Comparison of ENCODE assay signal across 24 mouse cellular contexts in the genomic region with DNA sequence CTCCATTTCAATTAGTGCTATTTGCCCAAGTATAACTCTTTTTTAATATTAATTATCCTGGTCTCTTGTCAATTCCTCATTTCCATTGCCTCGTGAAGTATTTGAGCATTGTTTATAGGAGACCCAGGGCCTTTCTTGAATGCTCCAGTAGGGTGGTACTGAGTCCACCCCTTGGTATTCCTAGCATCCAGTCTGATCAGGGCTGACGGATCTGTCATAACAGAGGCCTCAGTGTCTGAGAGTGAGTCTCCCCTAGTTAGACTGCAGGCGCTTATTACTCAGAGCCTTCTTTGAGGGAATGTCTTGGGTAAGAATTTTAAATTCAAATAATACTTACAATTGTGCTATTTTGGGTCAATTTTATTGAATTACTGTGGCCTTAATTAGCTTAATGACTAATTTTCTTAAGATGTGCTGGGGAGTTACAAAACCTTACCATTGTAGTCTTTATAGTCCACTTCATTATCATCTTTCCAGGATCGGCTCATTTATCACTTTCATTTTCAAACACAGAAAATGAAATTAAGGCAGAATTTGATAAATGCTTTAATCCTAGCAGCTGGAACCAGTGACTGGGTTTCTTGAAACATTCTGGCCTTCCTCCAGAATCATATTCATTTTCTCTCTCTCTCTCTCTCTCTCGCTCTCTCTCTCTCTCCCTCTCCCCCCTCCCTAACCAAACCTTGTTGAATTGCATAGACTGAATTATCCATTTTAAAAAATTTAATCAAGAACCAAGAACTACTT.
DNase-seq lines count a peak whose midpoint lies in the region; ATAC-seq and TF ChIP-seq lines count a peak whose summit lies in the region.
"Had no signal": no experiment of that assay in that cellular context is flagged by ENCODE, and none has a peak within 500 bp of the region (broad histone marks: within the 10 kb centered on the region; RNA-seq: fewer than 3 reads in every experiment).

No protein-coding gene starts in this region.

- DNase-seq in forebrain, postnatal 0 days: no peak
- no peak for DNase-seq in frontal cortex, postnatal 14 days (ENCODE audit: low spot score in 2 of 2)
- DNase-seq in CH12.LX (ENCODE audit: extremely low read depth): no peak
- DNase-seq in retina, postnatal 1 day: peak; percentile 39
- no peak for DNase-seq in gastrocnemius, adult 8-10 months (ENCODE audit: low spot score in 2 of 2)
- DNase-seq: adrenal gland, adult 2 months; adrenal gland, postnatal 25 days; B cell, adult 2 months; cerebellum, adult 18-20 months; cerebellum, adult 9-11 months; cerebellum, postnatal 36 days; gastrocnemius, adult 2 months; gastrocnemius, postnatal 36 days; heart, adult 11 months; heart, postnatal 10 days; heart, postnatal 4 days; kidney, adult 18-20 months had no signal

- TF ChIP-seq POLR2A in CH12.LX (IDR thresholded peaks at IDR 0.05; ENCODE audit: low read depth, low read length): no peak

- dilution Hi-C loops in CH12.LX (cut with MboI; ENCODE audit: extremely low pct_ligation_motif_present, extremely low pct_unique_long_range_greater_than_20kb, low sequenced_read_pairs): no loop called here

- ATAC-seq in forebrain, embryonic 13.5 days: peak; percentile 73; the same call in 1 of the 2 replicates
- ATAC-seq in forebrain, postnatal 0 days: no peak
- ATAC-seq in frontal cortex, adult (ENCODE audit: low TSS enrichment): peak; percentile 30; the same call in 1 of the 2 replicates
- ATAC-seq: CD4-positive, CD25-positive, alpha-beta regulatory T cell, adult 4 months; intestine, embryonic 15.5 days; Patski had no signal

- no peak overlapping the region for H3K27ac ChIP-seq in forebrain, embryonic 13.5 days
- no peak overlapping the region for H3K27ac ChIP-seq in forebrain, postnatal 0 days (ENCODE audit: low read depth, low read length)
- no peak overlapping the region for H3K27ac ChIP-seq in CH12.LX (ENCODE audit: insufficient read depth, low read depth)
- H3K27ac ChIP-seq: embryonic facial prominence, embryonic 13.5 days; gastrocnemius, adult 2 months; hindbrain, embryonic 13.5 days; intestine, embryonic 15.5 days had no signal

- H3K9me3 ChIP-seq in forebrain, embryonic 13.5 days (replicated peaks): no peaks in the 10 kb centered on the region
- no peaks in the 10 kb centered on the region for H3K9me3 ChIP-seq in forebrain, postnatal 0 days (ENCODE audit: low read length)
- H3K9me3 ChIP-seq in CH12.LX (replicated peaks; ENCODE audit: low read length): no peaks in the 10 kb centered on the region
- H3K9me3 ChIP-seq: embryonic facial prominence, embryonic 13.5 days; hindbrain, embryonic 13.5 days; intestine, embryonic 15.5 days had no signal

- no peaks in the 10 kb centered on the region for H3K36me3 ChIP-seq in forebrain, embryonic 13.5 days (ENCODE audit: poor library complexity, severe bottlenecking)
- H3K36me3 ChIP-seq in forebrain, postnatal 0 days (ENCODE audit: insufficient read depth): no peaks in the 10 kb centered on the region
- H3K36me3 ChIP-seq in CH12.LX (replicated peaks in 1 of 2; ENCODE audit: control insufficient read depth in 1 of 2, insufficient read depth in 1 of 2, low read length in 1 of 2): no peaks in the 10 kb centered on the region
- H3K36me3 ChIP-seq: embryonic facial prominence, embryonic 13.5 days; hindbrain, embryonic 13.5 days; intestine, embryonic 15.5 days had no signal

- no peaks in the 10 kb centered on the region for H3K79me2 ChIP-seq in CH12.LX (replicated peaks; ENCODE audit: control insufficient read depth, extremely low read depth, insufficient read depth, poor library complexity, severe bottlenecking)

- H3K9ac ChIP-seq in forebrain, embryonic 13.5 days: no peak overlapping the region
- H3K9ac ChIP-seq in forebrain, postnatal 0 days: no peak overlapping the region
- H3K9ac ChIP-seq in CH12.LX (ENCODE audit: insufficient read depth, low read depth): no peak overlapping the region; the same call in 1 of the 2 replicates
- H3K9ac ChIP-seq: embryonic facial prominence, embryonic 13.5 days; hindbrain, embryonic 13.5 days; intestine, embryonic 15.5 days had no signal

- no peak for TF ChIP-seq CTCF in forebrain, postnatal 0 days (IDR thresholded peaks at IDR 0.05; ENCODE audit: low read depth)
- no peak for TF ChIP-seq CTCF in CH12.LX (conservative IDR thresholded peaks at IDR 0.05 in 1 of 2, IDR thresholded peaks at IDR 0.05 in 1 of 2; ENCODE audit: low read depth in 2 of 2, low read length in 2 of 2)

- no peaks in the 10 kb centered on the region for H3K27me3 ChIP-seq in forebrain, embryonic 13.5 days
- no peaks in the 10 kb centered on the region for H3K27me3 ChIP-seq in forebrain, postnatal 0 days (ENCODE audit: insufficient read depth, low read length)
- H3K27me3 ChIP-seq in CH12.LX (replicated peaks): no peaks in the 10 kb centered on the region
- H3K27me3 ChIP-seq: embryonic facial prominence, embryonic 13.5 days; hindbrain, embryonic 13.5 days; intestine, embryonic 15.5 days; Patski had no signal

- 50% methylated on average over 5 of the region's 5 CpGs for WGBS in forebrain, embryonic 13.5 days
- 40% methylated on average over 5 of the region's 5 CpGs for WGBS in forebrain, postnatal 0 days

- no peak for TF ChIP-seq RAD21 in CH12.LX (IDR thresholded peaks at IDR 0.05; ENCODE audit: low read depth, low read length)

- peaks cover 18% of the 10 kb centered on the region for H3K4me1 ChIP-seq in forebrain, embryonic 13.5 days
- peaks cover 6% of the 10 kb centered on the region; the same call in 1 of the 2 replicates for H3K4me1 ChIP-seq in forebrain, postnatal 0 days (ENCODE audit: insufficient read depth)
- H3K4me1 ChIP-seq in CH12.LX (ENCODE audit: control insufficient read depth in 1 of 2, insufficient read depth in 2 of 2): no peaks in the 10 kb centered on the region
- H3K4me1 ChIP-seq: embryonic facial prominence, embryonic 13.5 days; intestine, embryonic 15.5 days had no signal

- in situ Hi-C loops in CH12.LX (cut with MboI; ENCODE audit: low pct_ligation_motif_present, low pct_unique_long_range_greater_than_20kb, low sequenced_read_pairs): no loop called here

- H3K4me3 ChIP-seq in forebrain, embryonic 13.5 days: no peak overlapping the region
- no peak overlapping the region for H3K4me3 ChIP-seq in forebrain, postnatal 0 days (ENCODE audit: low read depth, low read length)
- no peak overlapping the region for H3K4me3 ChIP-seq in CH12.LX (replicated peaks in 1 of 3; ENCODE audit: low read depth in 2 of 3, low read length in 2 of 3, poor library complexity in 1 of 3)
- H3K4me3 ChIP-seq: embryonic facial prominence, embryonic 13.5 days; gastrocnemius, adult 2 months; hindbrain, embryonic 13.5 days; intestine, embryonic 15.5 days had no signal

- no peak for TF ChIP-seq EP300 in CH12.LX (IDR thresholded peaks at IDR 0.05; ENCODE audit: low read length)

- H3K4me2 ChIP-seq in forebrain, embryonic 13.5 days: no peak overlapping the region
- H3K4me2 ChIP-seq in forebrain, postnatal 0 days (ENCODE audit: low read depth): no peak overlapping the region
- peak overlapping the region; percentile 71 for H3K4me2 ChIP-seq in CH12.LX (ENCODE audit: insufficient read depth, low read depth, poor library complexity, severe bottlenecking)
- H3K4me2 ChIP-seq: embryonic facial prominence, embryonic 13.5 days; hindbrain, embryonic 13.5 days; intestine, embryonic 15.5 days had no signal

TF ChIP-seq in CH12.LX, 34 proteins besides CTCF, POLR2A, EP300 and RAD21:
- TF ChIP-seq ZMIZ1 (IDR thresholded peaks at IDR 0.05; ENCODE audit: low read depth, low read length): no peak
